7 mouse cellular contexts compared by ENCODE assay signal in the genomic region with DNA sequence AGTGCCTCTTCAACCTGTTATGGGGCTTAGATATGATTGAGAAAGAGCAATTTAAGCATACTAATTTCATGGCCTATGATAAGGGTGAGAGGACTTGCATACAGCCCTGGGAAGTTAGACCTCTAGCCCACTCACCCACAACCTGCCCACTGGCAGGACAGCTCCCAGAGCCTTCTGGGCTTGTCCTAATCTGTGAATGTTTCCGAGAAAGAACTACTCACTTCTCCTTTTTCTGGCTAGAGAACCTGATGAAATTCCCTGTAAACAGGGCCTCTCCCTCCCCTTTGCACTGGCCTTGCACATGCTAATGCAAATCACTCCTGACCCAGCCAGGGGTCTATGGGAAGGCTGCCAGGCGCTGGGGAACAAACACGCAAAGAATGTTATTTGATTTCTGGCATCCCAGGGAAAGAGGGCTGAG.
DNase-seq lines count a peak whose midpoint lies in the region; ATAC-seq and TF ChIP-seq lines count a peak whose summit lies in the region.

No protein-coding gene starts in this region.

- no peak overlapping the region for H3K4me3 ChIP-seq in forebrain, embryonic 11.5 days (ENCODE audit: low read depth, low read length)
- no peak overlapping the region for H3K4me3 ChIP-seq in lung, postnatal 0 days (ENCODE audit: low read depth, low read length)
- H3K4me3 ChIP-seq in stomach, postnatal 0 days (ENCODE audit: low read depth, low read length) = no peak overlapping the region

- no peaks in the 10 kb centered on the region for H3K36me3 ChIP-seq in forebrain, embryonic 11.5 days (ENCODE audit: control insufficient read depth, insufficient read depth, low read length)
- H3K36me3 ChIP-seq in lung, postnatal 0 days (ENCODE audit: insufficient read depth, low read length) = no peaks in the 10 kb centered on the region
- no peaks in the 10 kb centered on the region for H3K36me3 ChIP-seq in stomach, postnatal 0 days (ENCODE audit: control insufficient read depth, insufficient read depth, low read length)

- 12% methylated on average over 3 of the region's 3 CpGs for WGBS in forebrain, embryonic 11.5 days
- 10% methylated on average over 3 of the region's 3 CpGs for WGBS in lung, postnatal 0 days
- 4% methylated on average over 3 of the region's 3 CpGs for WGBS in stomach, postnatal 0 days

- H3K27ac ChIP-seq in forebrain, embryonic 11.5 days (ENCODE audit: low read depth, low read length) = no peak overlapping the region
- peak overlapping the region; percentile 32 for H3K27ac ChIP-seq in lung, postnatal 0 days (ENCODE audit: low read length)
- peak overlapping the region; percentile 40; the same call in 1 of the 2 replicates for H3K27ac ChIP-seq in stomach, postnatal 0 days (replicated peaks)

- H3K9me3 ChIP-seq in forebrain, embryonic 11.5 days (ENCODE audit: control insufficient read depth, low read length) = no peaks in the 10 kb centered on the region
- no peaks in the 10 kb centered on the region for H3K9me3 ChIP-seq in lung, postnatal 0 days (ENCODE audit: low read length)
- no peaks in the 10 kb centered on the region for H3K9me3 ChIP-seq in stomach, postnatal 0 days (ENCODE audit: control insufficient read depth, low read length)

- no peak overlapping the region for H3K4me2 ChIP-seq in forebrain, embryonic 11.5 days (ENCODE audit: low read depth, low read length, severe bottlenecking)
- no peak overlapping the region for H3K4me2 ChIP-seq in lung, postnatal 0 days (replicated peaks; ENCODE audit: low read depth, low read length)
- no peak overlapping the region for H3K4me2 ChIP-seq in stomach, postnatal 0 days (replicated peaks; ENCODE audit: low read depth)

- H3K4me1 ChIP-seq in forebrain, embryonic 11.5 days (replicated peaks; ENCODE audit: control insufficient read depth, insufficient read depth, low read length) = peaks cover 5% of the 10 kb centered on the region; the same call in 1 of the 2 replicates
- 0 out of 2 replicates have a peak, but pooled peaks cover 3% of the 10 kb centered on the region for H3K4me1 ChIP-seq in lung, postnatal 0 days (ENCODE audit: insufficient read depth, low read depth, low read length)
- no peaks in the 10 kb centered on the region for H3K4me1 ChIP-seq in stomach, postnatal 0 days (replicated peaks; ENCODE audit: control insufficient read depth, insufficient read depth)

- no peak for TF ChIP-seq CTCF in lung, postnatal 0 days (IDR thresholded peaks at IDR 0.05)
- no peak for TF ChIP-seq CTCF in stomach, postnatal 0 days (IDR thresholded peaks at IDR 0.05; ENCODE audit: low read depth)

- peak; percentile 15 for DNase-seq in urinary bladder, postnatal 25 days (ENCODE audit: low spot score)
- DNase-seq in urinary bladder, postnatal 10 days (ENCODE audit: low spot score) = no peak
- DNase-seq in forebrain, embryonic 11.5 days (ENCODE audit: low spot score) = peak; percentile 68
- peak; percentile 79 for DNase-seq in kidney, adult 11 months
- DNase-seq in lung, postnatal 0 days (ENCODE audit: low spot score) = peak; percentile 79
- peak; percentile 58 for DNase-seq in stomach, postnatal 0 days (ENCODE audit: low spot score)
- DNase-seq in layer of hippocampus, adult 11-12 months (ENCODE audit: low spot score) = no peak

- H3K9ac ChIP-seq in forebrain, embryonic 11.5 days (ENCODE audit: low read length) = no peak overlapping the region
- no peak overlapping the region for H3K9ac ChIP-seq in lung, postnatal 0 days (replicated peaks; ENCODE audit: low read depth)
- no peak overlapping the region for H3K9ac ChIP-seq in stomach, postnatal 0 days (ENCODE audit: low read length)

- peak; percentile 84 for ATAC-seq in forebrain, embryonic 11.5 days (replicated peaks; ENCODE audit: low FRiP score)
- peak; percentile 78 for ATAC-seq in lung, postnatal 0 days
- ATAC-seq in stomach, postnatal 0 days (ENCODE audit: low FRiP score, low TSS enrichment) = peak; percentile 18; the same call in 1 of the 2 replicates

- no peaks in the 10 kb centered on the region for H3K27me3 ChIP-seq in forebrain, embryonic 11.5 days (ENCODE audit: control insufficient read depth, insufficient read depth, low read length)
- H3K27me3 ChIP-seq in lung, postnatal 0 days (replicated peaks; ENCODE audit: insufficient read depth, low read length) = no peaks in the 10 kb centered on the region
- H3K27me3 ChIP-seq in stomach, postnatal 0 days (ENCODE audit: control insufficient read depth, insufficient read depth, low read length) = no peaks in the 10 kb centered on the region

- TF ChIP-seq EP300 in lung, postnatal 0 days (IDR thresholded peaks at IDR 0.05) = peak; percentile 60
- TF ChIP-seq EP300 in stomach, postnatal 0 days (optimal IDR thresholded peaks at IDR 0.05) = no peak

Comparison
In these comparisons a context has a peak if more than half of its experiments do, and no peak if none do; other contexts are left out.
1. DNase-seq: peak in urinary bladder, postnatal 25 days (single experiment), forebrain, embryonic 11.5 days (single experiment), kidney, adult 11 months (single experiment), lung, postnatal 0 days (single experiment) and stomach, postnatal 0 days (single experiment); none in urinary bladder, postnatal 10 days (single experiment) and layer of hippocampus, adult 11-12 months (single experiment).
2. ATAC-seq: peak in every context shown above with its lines; median percentile 84 in forebrain, embryonic 11.5 days; 78 in lung, postnatal 0 days; 18 in stomach, postnatal 0 days.